Mouse (Mus musculus) heart, embryonic 11.5 days (tissue): ENCODE results near the gene Hyal1. TPM values are rescaled to one million over a fixed set of nuclear protein-coding genes. Genes with fewer than 3 reads are reported as not detected.

Source experiments
- ATAC-seq: fragments of 200-750 bp; cut with Nextera tagmentation; replicated peaks from 2 replicates; pipeline ENCODE4 v1.8.0; 2017; ENCODE audit warnings: moderate library complexity; ENCODE audit not compliant: insufficient number of reproducible peaks, low FRiP score, low TSS enrichment
- H3K27ac ChIP-seq: fragments of 300-500 bp; sonication (generic); 2 replicates; pipeline ENCODE4 v1.5.1; 2014; ENCODE audit warnings: mild to moderate bottlenecking, low read depth, low read length
- H3K27me3 ChIP-seq: fragments of 300-500 bp; sonication (generic); 2 replicates; pipeline ENCODE4 v1.6.1; 2014; ENCODE audit warnings: mild to moderate bottlenecking, low read length, mixed read lengths; ENCODE audit not compliant: control insufficient read depth, insufficient read depth
- H3K36me3 ChIP-seq: fragments of 300-500 bp; sonication (generic); 2 replicates; pipeline ENCODE4 v1.6.1; 2014; ENCODE audit warnings: mild to moderate bottlenecking, low read length, moderate library complexity, mixed read lengths; ENCODE audit not compliant: control insufficient read depth, insufficient read depth
- H3K4me1 ChIP-seq: fragments of 300-500 bp; sonication (generic); 2 replicates; pipeline ENCODE4 v1.6.1; 2014; ENCODE audit warnings: low read length; ENCODE audit not compliant: control insufficient read depth, insufficient read depth
- H3K4me2 ChIP-seq: fragments of 300-500 bp; sonication (generic); 2 replicates; pipeline ENCODE4 v1.6.1; 2014; ENCODE audit warnings: mild to moderate bottlenecking, moderate library complexity
- H3K4me3 ChIP-seq: fragments of 300-500 bp; sonication (generic); 2 replicates; pipeline ENCODE4 v1.5.1; 2014; ENCODE audit warnings: low read depth, low read length
- H3K9ac ChIP-seq: fragments of 300-500 bp; sonication (generic); 2 replicates; pipeline ENCODE4 v1.6.1; 2014; ENCODE audit warnings: mild to moderate bottlenecking, low read depth, low read length, moderate library complexity
- H3K9me3 ChIP-seq: fragments of 300-500 bp; sonication (generic); replicated peaks from 2 replicates; pipeline ENCODE4 v1.6.1; 2016; ENCODE audit warnings: low read length; ENCODE audit not compliant: control insufficient read depth
- WGBS: fragments of 180-500 bp; shearing (Covaris S2); extraction: QIAGEN DNeasy Blood & Tissue Kit; methylation state at CpG from one replicate; pipeline ENCODE4 v1.1.7; 2014; ENCODE audit not compliant: insufficient replicate concordance; 5-methylcytosine and 5-hydroxymethylcytosine counted together
- polyA plus RNA-seq: library from polyadenylated mRNA; unstranded; fragments of >200 nt; fragmentation: Nextera tagmentation; extraction: Ambion mirVana; gene quantifications from 2 replicates; pipeline ENCODE4 v1.2.1, GENCODE M21; 2014

Gene Hyal1
- 3.4 and 3.5 TPM in 2 replicates for polyA plus RNA-seq

DNA sequence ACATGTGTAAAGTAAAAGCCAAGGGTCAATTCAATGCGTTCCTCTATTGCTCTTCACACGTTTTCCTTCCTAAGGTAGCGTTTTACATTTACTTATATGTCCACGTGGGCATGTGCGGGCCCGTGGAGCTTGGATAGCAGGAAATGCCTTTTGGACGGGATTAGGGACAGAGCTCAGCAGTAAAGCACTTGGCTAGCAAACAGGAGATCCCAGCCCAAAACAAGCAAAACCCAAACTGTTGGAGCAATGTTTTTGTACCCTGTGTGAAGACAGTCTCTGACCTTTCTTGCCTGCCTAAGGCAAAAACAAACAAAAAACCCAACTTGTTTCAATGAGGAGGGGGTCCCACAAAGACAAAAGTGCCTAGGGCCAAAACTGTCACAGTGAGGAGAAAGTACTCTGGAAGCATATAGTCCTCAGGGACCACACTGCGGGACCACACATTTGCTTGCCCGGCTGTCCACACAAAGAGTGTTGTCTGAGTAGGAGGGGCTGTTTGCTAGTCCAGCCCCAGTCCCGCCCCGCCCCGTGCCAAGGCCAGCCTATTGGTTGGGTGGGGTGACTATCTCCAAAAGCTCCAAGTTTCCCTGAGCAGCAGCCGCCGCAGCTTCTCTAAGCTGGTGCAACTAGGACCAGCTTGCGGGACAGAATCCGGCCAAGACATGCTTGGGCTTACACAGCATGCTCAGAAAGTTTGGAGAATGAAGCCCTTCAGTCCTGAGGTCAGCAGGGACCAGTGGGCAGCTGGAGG is at the start of gene Hyal1:
Gene Hyal1 (plus strand): TSS at position 571 of the 751 bp plus-strand sequence.
- H3K4me2 ChIP-seq: peak within 1 kb of the TSS; percentile 64
- H3K27ac ChIP-seq: no peak within 1 kb of the TSS
- H3K4me1 ChIP-seq: peaks cover 23% of the 10 kb centered on the region
- 25% methylated on average over 16 of the region's 16 CpGs for WGBS
- H3K9me3 ChIP-seq: no peaks in the 10 kb centered on the region
- ATAC-seq: peak; percentile 74
- peak within 1 kb of the TSS; percentile 60 for H3K9ac ChIP-seq
- no peaks in the 10 kb centered on the region for H3K27me3 ChIP-seq
- H3K36me3 ChIP-seq: peaks cover 12% of the 10 kb centered on the region
- H3K4me3 ChIP-seq: peak within 1 kb of the TSS; percentile 27

GRCm38 (mm10) chr9:107533791-107534407 is 42.8 kb upstream of the Hyal1 start, which contains the start of gene Tmem115:
Tmem115 (plus strand) TSS chr9:107533945.
- peaks cover 4% of the 10 kb centered on the region; the same call in 1 of the 2 replicates for H3K27me3 ChIP-seq
- peak within 1 kb of the TSS; percentile 92 for H3K4me3 ChIP-seq
- peak within 1 kb of the TSS; percentile 64 for H3K27ac ChIP-seq
- H3K9me3 ChIP-seq: no peaks in the 10 kb centered on the region
- H3K36me3 ChIP-seq: 0 out of 2 replicates have a peak, but pooled peaks cover 2% of the 10 kb centered on the region
- H3K9ac ChIP-seq: peak within 1 kb of the TSS; percentile 94
- H3K4me1 ChIP-seq: peaks cover 25% of the 10 kb centered on the region
- WGBS: 1% methylated on average over 48 of the region's 48 CpGs
- H3K4me2 ChIP-seq: peak within 1 kb of the TSS; percentile 93
- peak; percentile 94 for ATAC-seq

- Histone ChIP-seq H3K9ac (peak overlapping the region; percentile 94), H3K9me3 (no peaks in the 10 kb centered on the region), H3K4me2 (peak overlapping the region; percentile 93), H3K27ac (peak overlapping the region; percentile 64), H3K36me3 (0 out of 2 replicates have a peak, but pooled peaks cover 8% of the 10 kb centered on the region), H3K4me1 (peaks cover 25% of the 10 kb centered on the region), H3K27me3 (peaks cover 4% of the 10 kb centered on the region; the same call in 1 of the 2 replicates), H3K4me3 (peak overlapping the region; percentile 92)
- WGBS: under 1% methylated on average over 40 of the region's 40 CpGs
- 0 out of 2 replicates have a peak, but pooled peaks have one; percentile 14 for ATAC-seq
Observed at GRCm38 (mm10) chr9:107534408-107535202, 42.1 kb upstream of the Hyal1 start.

DNA sequence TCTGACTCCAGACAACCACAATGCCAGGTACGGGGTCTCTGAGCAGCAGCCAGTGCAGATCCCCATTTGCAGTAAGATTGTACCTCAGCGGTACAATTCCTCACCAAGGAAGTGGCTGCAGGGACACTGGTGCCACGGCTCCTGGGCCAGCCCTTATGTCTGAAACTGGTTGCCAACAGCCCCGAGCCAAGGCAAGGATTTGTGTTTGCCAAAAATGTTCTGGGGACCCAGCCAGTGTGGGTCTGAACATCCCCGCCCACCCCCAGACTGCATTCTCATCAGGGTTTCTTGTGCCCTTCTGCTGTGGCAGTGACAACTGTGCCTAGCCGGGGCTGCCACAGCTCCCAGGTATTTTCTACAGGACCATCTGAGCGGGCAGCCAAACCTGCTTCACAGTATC is 38.5 kb upstream of the Hyal1 start:
- Histone ChIP-seq H3K9ac (no peak overlapping the region), H3K4me2 (no peak overlapping the region), H3K9me3 (no peaks in the 10 kb centered on the region), H3K27ac (no peak overlapping the region), H3K4me3 (no peak overlapping the region), H3K4me1 (peaks cover 40% of the 10 kb centered on the region), H3K27me3 (no peaks in the 10 kb centered on the region), H3K36me3 (0 out of 2 replicates have a peak, but pooled peaks cover 9% of the 10 kb centered on the region)
- ATAC-seq: no peak
- WGBS: 95% methylated on average over 7 of the region's 7 CpGs

- Histone ChIP-seq H3K4me1 (peaks cover 40% of the 10 kb centered on the region), H3K9me3 (no peaks in the 10 kb centered on the region), H3K9ac (no peak overlapping the region), H3K27me3 (no peaks in the 10 kb centered on the region), H3K4me2 (no peak overlapping the region), H3K36me3 (0 out of 2 replicates have a peak, but pooled peaks cover 9% of the 10 kb centered on the region), H3K27ac (no peak overlapping the region), H3K4me3 (no peak overlapping the region)
- ATAC-seq: no peak
- 94% methylated on average over 3 of the region's 3 CpGs for WGBS
Observed at GRCm38 (mm10) chr9:107538711-107539110, 38.0 kb upstream of the Hyal1 start.

DNA sequence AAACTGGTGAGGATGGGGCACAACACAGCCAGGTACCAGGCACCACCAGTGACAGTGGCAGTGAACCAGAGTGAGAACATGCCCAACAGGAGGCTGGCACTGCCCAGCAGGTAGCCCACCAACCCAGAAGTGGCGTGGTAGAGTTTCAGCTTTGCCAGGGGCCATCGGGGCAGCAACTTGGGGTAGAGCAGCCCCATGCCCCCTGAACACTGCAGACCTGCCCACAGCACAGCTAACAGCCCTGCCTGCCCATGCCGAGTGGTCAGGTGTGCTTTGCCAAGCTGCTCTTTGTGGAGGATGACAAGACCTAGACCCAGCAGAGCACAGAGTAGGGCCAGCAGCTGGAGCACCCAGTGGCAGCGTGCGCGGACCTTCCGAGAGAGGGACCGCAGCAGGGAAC is 36.8 kb upstream of the Hyal1 start:
- peaks cover 40% of the 10 kb centered on the region for H3K4me1 ChIP-seq
- no peak for ATAC-seq
- H3K9me3 ChIP-seq: no peaks in the 10 kb centered on the region
- H3K27me3 ChIP-seq: no peaks in the 10 kb centered on the region
- no peak overlapping the region for H3K27ac ChIP-seq
- no peak overlapping the region for H3K4me2 ChIP-seq
- H3K9ac ChIP-seq: no peak overlapping the region
- 0 out of 2 replicates have a peak, but pooled peaks cover 9% of the 10 kb centered on the region for H3K36me3 ChIP-seq
- H3K4me3 ChIP-seq: no peak overlapping the region
- 91% methylated on average over 8 of the region's 8 CpGs for WGBS

DNA sequence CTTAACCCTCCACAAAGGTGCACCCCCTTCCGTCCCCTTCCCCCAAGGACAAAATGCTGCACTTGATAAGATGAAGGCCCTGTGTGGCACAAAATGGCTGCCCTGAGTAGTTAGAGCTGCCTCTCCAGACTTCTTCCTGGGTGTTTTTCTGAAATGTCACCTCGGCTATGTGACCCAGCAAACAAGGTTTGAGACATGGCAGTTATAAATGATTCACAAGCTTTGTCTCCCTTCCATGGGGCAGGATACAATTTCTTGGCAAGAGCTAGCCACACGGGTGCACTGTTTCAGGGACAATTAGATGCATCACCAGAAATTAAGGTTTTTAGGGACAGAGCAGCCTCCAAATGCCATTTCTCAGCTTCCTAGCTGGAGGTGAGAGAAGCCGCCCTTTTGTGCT is 36.3 kb upstream of the Hyal1 start:
- H3K4me1 ChIP-seq: peaks cover 36% of the 10 kb centered on the region
- H3K36me3 ChIP-seq: 0 out of 2 replicates have a peak, but pooled peaks cover 9% of the 10 kb centered on the region
- WGBS: 74% methylated on average over 4 of the region's 4 CpGs
- H3K4me2 ChIP-seq: no peak overlapping the region
- H3K9me3 ChIP-seq: no peaks in the 10 kb centered on the region
- H3K27ac ChIP-seq: no peak overlapping the region
- H3K27me3 ChIP-seq: no peaks in the 10 kb centered on the region
- ATAC-seq: no peak
- no peak overlapping the region for H3K4me3 ChIP-seq
- H3K9ac ChIP-seq: no peak overlapping the region

DNA sequence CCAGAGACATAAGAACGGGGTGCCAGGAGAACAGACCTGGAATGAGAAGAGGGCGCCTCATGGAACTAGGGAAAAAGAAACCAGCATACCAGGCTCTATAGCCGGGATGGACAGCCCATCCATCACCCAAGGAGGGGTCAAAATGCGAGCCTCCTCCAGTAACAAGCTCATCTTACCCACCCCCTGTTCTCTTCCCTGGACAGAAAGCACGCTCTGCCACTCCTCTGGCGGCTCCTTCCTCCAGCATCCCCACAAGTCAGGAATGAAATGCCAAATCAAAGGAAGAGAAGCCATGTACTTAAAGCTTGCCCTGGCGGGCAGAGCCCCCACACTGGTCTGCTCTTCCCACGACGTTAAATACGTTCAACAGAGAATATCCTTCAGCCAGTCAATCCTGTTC is 35.7 kb upstream of the Hyal1 start:
- WGBS: 36% methylated on average over 10 of the region's 10 CpGs
- Histone ChIP-seq H3K9me3 (no peaks in the 10 kb centered on the region), H3K4me3 (peak overlapping the region; percentile 60), H3K27ac (no peak overlapping the region), H3K9ac (peak overlapping the region; percentile 11; the same call in 1 of the 2 replicates), H3K36me3 (0 out of 2 replicates have a peak, but pooled peaks cover 9% of the 10 kb centered on the region), H3K4me2 (peak overlapping the region; percentile 73), H3K27me3 (no peaks in the 10 kb centered on the region), H3K4me1 (peaks cover 30% of the 10 kb centered on the region)
- ATAC-seq: no peak
